Mouse (Mus musculus) lung, postnatal 0 days (tissue): ENCODE data around the gene Keap1. TPM values are rescaled to one million over a fixed set of nuclear protein-coding genes. Genes with fewer than 3 reads are reported as not detected.

ENCODE experiments used
- ATAC-seq: fragments of 200-750 bp; cut with Nextera tagmentation; 2 replicates; pipeline ENCODE4 v1.8.0; 2017; ENCODE audit warnings: moderate library complexity
- DNase-seq: peaks from one replicate; pipeline ENCODE4 v3.0.0-alpha.2; 2016; ENCODE audit warnings: low spot score
- H3K27ac ChIP-seq: fragments of 300-500 bp; sonication (generic); 2 replicates; pipeline ENCODE4 v1.5.1; 2014; ENCODE audit warnings: antibody characterized with exemption, mild to moderate bottlenecking, low read length, mixed read lengths
- H3K27me3 ChIP-seq: fragments of 300-500 bp; sonication (generic); replicated peaks from 2 replicates; pipeline ENCODE4 v1.6.1; 2014; ENCODE audit warnings: low read length, mixed read lengths; ENCODE audit not compliant: insufficient read depth
- H3K36me3 ChIP-seq: fragments of 300-500 bp; sonication (generic); 2 replicates; pipeline ENCODE4 v1.6.1; 2014; ENCODE audit warnings: low read length, mixed read lengths; ENCODE audit not compliant: insufficient read depth
- H3K4me1 ChIP-seq: fragments of 300-500 bp; sonication (generic); 2 replicates; pipeline ENCODE4 v1.6.1; 2014; ENCODE audit warnings: antibody characterized with exemption, low read depth, low read length, mixed read lengths; ENCODE audit not compliant: insufficient read depth
- H3K4me2 ChIP-seq: fragments of 300-500 bp; sonication (generic); replicated peaks from 2 replicates; pipeline ENCODE4 v1.6.1; 2014; ENCODE audit warnings: low read depth, mild to moderate bottlenecking, low read length, moderate library complexity, mixed read lengths
- H3K4me3 ChIP-seq: fragments of 300-500 bp; sonication (generic); 2 replicates; pipeline ENCODE4 v1.5.1; 2014; ENCODE audit warnings: low read depth, low read length
- H3K9ac ChIP-seq: fragments of 300-500 bp; sonication (generic); replicated peaks from 2 replicates; pipeline ENCODE4 v1.6.1; 2014; ENCODE audit warnings: low read depth, mild to moderate bottlenecking
- H3K9me3 ChIP-seq: fragments of 300-500 bp; sonication (generic); 2 replicates; pipeline ENCODE4 v1.6.1; 2016; ENCODE audit warnings: low read length, mixed read lengths
- CTCF ChIP-seq: IDR thresholded peaks from 2 replicates; pipeline ENCODE4 v1.5.1; 2016; ENCODE audit warnings: antibody characterized with exemption, mild to moderate bottlenecking
- EP300 ChIP-seq: IDR thresholded peaks from 2 replicates; pipeline ENCODE4 v1.6.1; 2016; ENCODE audit warnings: antibody characterized with exemption, mild to moderate bottlenecking, control low read depth
- WGBS: fragments of 180-500 bp; shearing (Covaris S2); extraction: QIAGEN DNeasy Blood & Tissue Kit; methylation state at CpG from one replicate; pipeline ENCODE4 v1.1.7; 2014; 5-methylcytosine and 5-hydroxymethylcytosine counted together
- polyA plus RNA-seq: library from polyadenylated mRNA; unstranded; fragments of >200 nt; fragmentation: Nextera tagmentation; extraction: Ambion mirVana; gene quantifications from 2 replicates; pipeline ENCODE4 v1.2.1, GENCODE M21; 2015

The Keap1 gene
- polyA plus RNA-seq, 1 experiment from 2014 or later: 44.7 TPM

DNA sequence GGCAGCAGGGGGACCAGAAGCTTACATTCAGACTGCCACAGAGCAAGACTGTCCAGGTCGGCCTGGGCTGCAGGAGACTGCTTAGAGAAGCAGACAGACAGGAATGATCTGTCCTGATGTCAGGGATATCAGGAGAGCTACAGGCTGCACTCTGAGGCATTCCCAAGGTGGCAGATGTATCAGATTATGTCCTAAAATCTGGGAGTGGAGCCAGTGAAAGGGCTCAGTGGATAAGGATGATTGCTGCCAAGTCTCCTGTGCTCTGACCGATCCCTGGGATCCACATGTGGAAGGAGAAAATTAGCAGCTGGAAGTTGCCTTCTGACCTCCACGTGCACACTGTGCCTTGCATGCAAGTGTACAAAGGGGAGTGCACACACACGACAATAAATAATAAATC is 58.8 kb downstream of the Keap1 start:
- Histone ChIP-seq H3K9ac (no peak overlapping the region), H3K4me3 (no peak overlapping the region), H3K36me3 (no peaks in the 10 kb centered on the region), H3K9me3 (no peaks in the 10 kb centered on the region), H3K4me2 (no peak overlapping the region), H3K4me1 (peaks cover 14% of the 10 kb centered on the region), H3K27ac (no peak overlapping the region), H3K27me3 (no peaks in the 10 kb centered on the region)
- no peak for TF ChIP-seq EP300
- no peak for TF ChIP-seq CTCF
- DNase-seq (no peak), ATAC-seq (no peak)
- WGBS: 46% methylated on average over 4 of the region's 4 CpGs

Other genes with a start within 250 kb of the Keap1 start
- 112 and 125 TPM in 2 replicates for gene Mrpl4, start 236.6 kb downstream of the Keap1 start, polyA plus RNA-seq
- gene Icam1, start 223.4 kb downstream of the Keap1 start, polyA plus RNA-seq: 236 and 352 TPM in 2 replicates
- gene Icam4, start 210.0 kb downstream of the Keap1 start, polyA plus RNA-seq: 3.3 and 3.8 TPM in 2 replicates
- gene Icam5, start 207.3 kb downstream of the Keap1 start, polyA plus RNA-seq: 0.18 and 0.27 TPM in 2 replicates
- gene Zglp1, start 172.3 kb downstream of the Keap1 start, polyA plus RNA-seq: 0.51 TPM in 1 of 2 replicates, not detected in the other
- gene Gm49373, start 166.3 kb downstream of the Keap1 start, polyA plus RNA-seq: 0.11 TPM in 1 of 2 replicates, not detected in the other
- 36.7 and 40.9 TPM in 2 replicates for gene Fdx1l, start 165.7 kb downstream of the Keap1 start, polyA plus RNA-seq
- 0.60 and 0.69 TPM in 2 replicates for gene Gm38431, start 147.4 kb downstream of the Keap1 start, polyA plus RNA-seq
- gene Raver1, start 147.4 kb downstream of the Keap1 start, polyA plus RNA-seq: 15.3 and 16.8 TPM in 2 replicates
- gene Tyk2, start 108.1 kb downstream of the Keap1 start, polyA plus RNA-seq: 10.9 and 12.5 TPM in 2 replicates
- gene Cdc37, start 89.4 kb downstream of the Keap1 start, polyA plus RNA-seq: 165 and 171 TPM in 2 replicates
- 3.9 and 4.7 TPM in 2 replicates for gene Pde4a, start 73.6 kb downstream of the Keap1 start, polyA plus RNA-seq
- 0.12 and 0.13 TPM in 2 replicates for gene S1pr5, start 9.1 kb upstream of the Keap1 start, polyA plus RNA-seq
- 36.4 and 40.0 TPM in 2 replicates for gene Atg4d, start 25.9 kb upstream of the Keap1 start, polyA plus RNA-seq
- 8.9 and 11.9 TPM in 2 replicates for gene Kri1, start 48.6 kb upstream of the Keap1 start, polyA plus RNA-seq
- gene Cdkn2d, start 52.0 kb upstream of the Keap1 start, polyA plus RNA-seq: 33.9 and 34.9 TPM in 2 replicates
- gene Ap1m2, start 73.0 kb upstream of the Keap1 start, polyA plus RNA-seq: 35.9 and 36.4 TPM in 2 replicates
- gene Slc44a2, start 81.3 kb upstream of the Keap1 start, polyA plus RNA-seq: 155 and 165 TPM in 2 replicates
- gene Ilf3, start 128.5 kb upstream of the Keap1 start, polyA plus RNA-seq: 53.4 and 58.5 TPM in 2 replicates
- 17.4 and 20.6 TPM in 2 replicates for gene Qtrt1, start 172.5 kb upstream of the Keap1 start, polyA plus RNA-seq
- 79.8 and 81.1 TPM in 2 replicates for gene Dnm2, start 185.5 kb upstream of the Keap1 start, polyA plus RNA-seq